Mouse (Mus musculus) CD4-positive, CD25-positive, alpha-beta regulatory T cell, adult 4 months (primary cell): ENCODE results near the gene Tdrd9. TPM values are rescaled to one million over a fixed set of nuclear protein-coding genes. Genes with fewer than 3 reads are reported as not detected.
A peak's percentile ranks its signal among the peaks of the same experiment; 100 is the strongest.

ENCODE experiments used
- ATAC-seq: one replicate; pipeline ENCODE4 v1.8.0; 2017
- polyA plus RNA-seq, 2 experiments: library from polyadenylated mRNA; unstranded; fragments of 100-300 nt; shearing (Covaris generic); gene quantifications; one replicate each; pipeline ENCODE4 v1.2.1; 2017

The Tdrd9 gene
- polyA plus RNA-seq, 2 experiments from 2014 or later: not detected

DNA sequence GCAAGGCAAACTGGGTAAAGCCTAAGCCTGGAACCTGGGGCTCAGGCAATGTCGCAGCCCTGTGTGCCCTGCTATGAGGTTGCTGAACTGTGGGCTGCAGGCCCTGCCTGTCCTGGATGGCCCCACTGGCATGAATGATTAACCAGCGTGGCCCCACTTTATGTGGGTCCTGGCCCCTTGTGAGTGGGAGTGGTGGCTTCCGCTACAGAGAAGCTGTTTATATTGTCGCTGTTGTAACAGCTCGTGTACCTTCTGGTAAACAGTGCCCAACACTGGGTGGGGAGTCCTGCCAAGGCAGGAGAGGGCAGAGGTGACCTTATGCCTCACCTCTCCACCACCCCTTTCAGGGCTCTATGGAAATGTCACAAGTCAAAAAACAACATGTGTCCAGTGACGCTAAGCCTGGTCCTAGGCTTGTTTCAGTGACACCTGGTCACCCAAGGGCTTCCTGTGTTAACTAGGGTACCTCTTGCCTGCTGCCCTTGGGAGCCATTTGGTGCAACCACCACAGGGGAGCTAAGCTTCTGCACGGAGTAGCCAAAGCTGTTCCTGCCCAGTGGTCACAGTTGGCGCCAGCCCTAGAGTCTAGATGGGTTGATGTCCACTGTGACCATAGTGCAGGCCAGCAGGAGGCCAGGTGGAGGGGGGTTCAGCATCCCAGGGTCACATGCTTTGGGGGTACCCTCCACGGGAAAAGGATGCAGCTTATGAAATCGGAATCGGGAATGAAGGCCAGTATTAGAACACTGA is 137.5 kb downstream of the Tdrd9 start:
- no peak for ATAC-seq

DNA sequence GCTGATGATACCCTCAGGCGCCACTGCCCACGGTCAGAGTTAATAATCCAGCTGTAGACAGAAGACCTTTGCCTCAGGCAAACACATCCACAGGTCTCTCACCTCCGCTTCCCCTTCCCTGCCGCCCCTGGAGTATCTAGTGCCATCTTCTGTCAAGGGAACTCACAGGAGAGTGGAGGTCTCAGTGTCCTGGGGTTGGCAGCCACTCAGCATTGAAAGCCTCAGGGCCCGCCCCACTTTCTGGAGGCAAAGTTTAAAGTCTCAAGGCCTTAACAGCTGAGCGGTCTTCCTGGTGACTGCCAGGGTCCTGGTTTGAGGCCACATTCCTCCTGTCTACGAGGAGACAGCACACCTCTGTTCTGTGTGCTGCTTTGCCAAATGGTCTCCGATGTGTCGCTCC is 138.3 kb downstream of the Tdrd9 start:
- no peak for ATAC-seq

DNA sequence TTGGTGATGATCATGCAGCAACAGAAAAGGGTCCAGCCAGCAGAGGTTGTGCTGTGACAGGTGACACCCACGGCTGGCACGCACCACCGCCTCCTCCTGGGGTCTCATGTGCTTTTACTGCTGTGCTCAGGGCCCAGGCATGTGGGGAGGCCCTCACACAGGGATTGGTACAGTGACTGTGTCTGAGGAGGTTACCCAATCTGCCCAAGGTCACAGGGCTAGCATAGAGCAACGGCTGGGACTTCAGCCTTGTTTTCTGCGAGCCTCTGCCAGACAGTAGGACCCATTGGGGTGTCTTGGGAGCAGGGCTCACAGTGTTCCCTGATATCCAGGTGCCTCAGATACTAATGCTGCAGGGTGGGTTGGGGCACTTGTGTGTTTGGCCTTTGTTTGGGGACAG is 140.0 kb downstream of the Tdrd9 start:
- ATAC-seq: no peak

DNA sequence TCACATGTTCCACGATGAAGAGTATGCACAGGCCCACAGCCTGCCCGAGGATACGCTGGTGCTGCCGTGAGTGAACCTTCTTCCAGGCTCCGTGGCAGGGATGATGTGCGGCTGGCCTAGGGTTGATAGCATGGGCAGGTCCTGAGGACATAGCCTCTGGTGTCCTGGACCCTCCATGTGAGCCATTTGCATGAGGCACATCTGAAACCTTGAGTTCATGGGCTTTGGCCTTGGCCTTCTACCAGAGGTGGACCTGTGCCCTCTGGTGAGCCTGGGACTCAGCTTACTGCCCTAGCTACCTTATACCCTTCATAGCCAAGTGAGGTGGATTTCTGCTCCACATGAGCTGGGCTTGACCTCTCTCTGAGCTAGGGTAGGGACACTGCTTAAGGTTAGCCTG is 140.9 kb downstream of the Tdrd9 start:
- no peak for ATAC-seq

DNA sequence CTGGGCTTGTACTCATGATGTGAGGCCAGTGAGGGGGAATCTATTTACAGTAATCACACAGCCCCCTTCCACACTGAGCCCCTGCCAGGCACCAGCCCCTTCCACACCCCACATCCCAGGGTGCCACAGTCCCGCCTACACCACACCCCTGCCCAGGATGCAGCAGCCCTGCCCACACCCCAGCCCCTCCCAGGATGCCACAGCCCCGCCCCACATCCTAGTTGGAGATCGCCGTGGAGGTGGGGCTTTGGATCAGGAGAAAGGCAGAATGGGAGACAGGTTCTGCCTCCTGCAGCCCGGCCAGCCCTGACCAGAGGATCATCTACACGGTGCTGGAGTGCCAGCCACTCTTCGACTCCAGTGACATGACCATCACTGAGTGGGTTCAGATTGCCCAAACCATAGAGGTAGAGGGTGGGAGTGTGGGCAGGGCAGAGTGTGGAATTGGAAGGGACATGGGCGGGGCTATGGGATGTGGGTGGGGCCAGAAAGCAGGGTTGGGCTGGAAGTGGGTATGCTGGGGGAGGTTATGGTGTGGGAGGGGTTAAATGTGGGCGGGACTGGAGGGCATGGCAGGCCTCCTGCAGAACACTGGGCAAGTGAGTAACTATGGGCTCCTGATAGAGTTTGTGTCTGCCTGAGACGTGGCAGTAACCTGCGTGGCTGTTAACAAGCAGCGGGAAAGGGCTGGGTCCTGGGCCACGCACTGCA is 141.5 kb downstream of the Tdrd9 start:
- no peak for ATAC-seq

- ATAC-seq: peak; percentile 56
These were observed 142.4 kb downstream of the Tdrd9 start for GRCm38 (mm10) chr12:112113710-112114109.

- no peak for ATAC-seq
These were observed 145.6 kb downstream of the Tdrd9 start for GRCm38 (mm10) chr12:112117006-112117405.

- ATAC-seq: no peak
These were observed 146.3 kb downstream of the Tdrd9 start for GRCm38 (mm10) chr12:112117649-112118048.

Other genes starting within 250 kb of the Tdrd9 start
- 10 to 100 TPM; 17.8 to 20.6 TPM for gene Klc1, start 212.7 kb upstream of the Tdrd9 start, polyA plus RNA-seq
- 1 to 10 TPM; 3.8 to 4.7 TPM for gene Xrcc3, start 157.7 kb upstream of the Tdrd9 start, polyA plus RNA-seq
- 1 to 10 TPM; 5.4 to 6.9 TPM for gene Zfyve21, start 157.4 kb upstream of the Tdrd9 start, polyA plus RNA-seq
- 10 to 100 TPM; 10.7 to 15.1 TPM for gene Ppp1r13b, start 63.4 kb upstream of the Tdrd9 start, polyA plus RNA-seq
- gene Atp5mpl, start 4.6 kb upstream of the Tdrd9 start, polyA plus RNA-seq: 100 to 1,000 TPM; 202 to 279 TPM
- not detected for gene Rd3l, start 9.8 kb downstream of the Tdrd9 start, polyA plus RNA-seq
- not detected for gene Aspg, start 135.1 kb downstream of the Tdrd9 start, polyA plus RNA-seq
- gene Kif26a, start 174.6 kb downstream of the Tdrd9 start, polyA plus RNA-seq: not detected